Mouse (Mus musculus) liver, adult 2 months (tissue): Measurements from ENCODE around the gene Loxl1. TPM values are rescaled to one million over a fixed set of nuclear protein-coding genes. Genes with fewer than 3 reads are reported as not detected.
A peak's percentile ranks its signal among the peaks of the same experiment; 100 is the strongest.

Source experiments
- DNase-seq: peaks from one replicate; pipeline ENCODE4 v3.0.0-alpha.2; 2011; ENCODE audit warnings: low read depth, low spot score; ENCODE audit errors: extremely low read depth
- H3K27ac ChIP-seq: fragments of 200-500 bp; replicated peaks from 2 replicates; pipeline ENCODE4 v1.5.1; 2012; ENCODE audit warnings: low read depth, mild to moderate bottlenecking, control low read depth, inconsistent platforms, low read length; ENCODE audit not compliant: insufficient read depth
- H3K27me3 ChIP-seq: fragments of 200-500 bp; 2 replicates; pipeline ENCODE4 v1.6.1; 2012; ENCODE audit warnings: mild to moderate bottlenecking, moderate library complexity, low read length, inconsistent platforms; ENCODE audit not compliant: control insufficient read depth, insufficient read depth
- H3K36me3 ChIP-seq: fragments of 200-500 bp; 2 replicates; pipeline ENCODE4 v1.6.1; 2012; ENCODE audit warnings: low read length, inconsistent platforms; ENCODE audit not compliant: control insufficient read depth, insufficient read depth
- H3K4me1 ChIP-seq: fragments of 200-500 bp; 2 replicates; pipeline ENCODE4 v1.6.1; 2011; ENCODE audit warnings: low read length; ENCODE audit not compliant: control insufficient read depth, insufficient read depth
- H3K4me3 ChIP-seq: fragments of 200-500 bp; 2 replicates; pipeline ENCODE4 v1.5.1; 2011; ENCODE audit warnings: low read depth, mild to moderate bottlenecking, control low read depth, low read length, moderate library complexity; ENCODE audit not compliant: insufficient read depth
- H3K79me2 ChIP-seq: fragments of 200-500 bp; 2 replicates; pipeline ENCODE4 v1.6.1; 2012; ENCODE audit warnings: inconsistent platforms, mild to moderate bottlenecking, low read length, moderate library complexity; ENCODE audit not compliant: control insufficient read depth, insufficient read depth
- H3K9ac ChIP-seq: fragments of 200-500 bp; 2 replicates; pipeline ENCODE4 v1.6.1; 2012; ENCODE audit warnings: low read depth, mild to moderate bottlenecking, control low read depth, inconsistent platforms, low read length
- CTCF ChIP-seq: fragments of 200-500 bp; IDR thresholded peaks from 2 replicates; pipeline ENCODE4 v1.5.1; 2011; ENCODE audit warnings: low read depth, low read length, control low read depth
- POLR2A ChIP-seq: fragments of 200-500 bp; IDR thresholded peaks from 2 replicates; pipeline ENCODE4 v1.6.1; 2011; ENCODE audit warnings: low read length, control low read depth; ENCODE audit not compliant: insufficient read depth; ENCODE audit errors: extremely low read depth
- WGBS: fragments of 180-500 bp; shearing (Covaris S2); methylation state at CpG from one replicate; pipeline ENCODE4 v1.1.7; 2018; 5-methylcytosine and 5-hydroxymethylcytosine counted together
- polyA plus RNA-seq: library from polyadenylated mRNA; depleted of rRNA; stranded (reverse); fragments of >200 nt; gene quantifications from 2 replicates; pipeline ENCODE4 v1.2.3, GENCODE M21; 2012
- total RNA-seq: library from RNA; depleted of rRNA; stranded (reverse); fragments of >200 nt; gene quantifications from 2 replicates; pipeline ENCODE4 v1.2.3, GENCODE M21; 2014

The Loxl1 gene
- total and polyA plus RNA-seq, 2 experiments, result 0.74 to 2.2 TPM

- DNase-seq, result peak; percentile 78
- Histone ChIP-seq H3K27me3 (no peaks in the 10 kb centered on the region), H3K79me2 (peaks cover 7% of the 10 kb centered on the region; the same call in 1 of the 2 replicates), H3K4me1 (peaks cover 6% of the 10 kb centered on the region; the same call in 1 of the 2 replicates), H3K36me3 (peaks cover 9% of the 10 kb centered on the region; the same call in 1 of the 2 replicates), H3K27ac (peak within 1 kb of the TSS; percentile 95), H3K9ac (peak within 1 kb of the TSS; percentile 92), H3K4me3 (peak within 1 kb of the TSS; percentile 93)
- TF ChIP-seq CTCF (no peak), POLR2A (peak; percentile 38; the same call in 1 of the 2 replicates)
- under 1% methylated on average over 16 of the region's 16 CpGs for WGBS
These were observed 63.3 kb downstream of the Loxl1 start, which contains the start of gene Pml for GRCm38 (mm10) chr9:58249592-58250192. Gene Pml, minus strand, starts transcription at chr9:58249786.

- Histone ChIP-seq H3K9ac (peak overlapping the region; percentile 92), H3K4me3 (peak overlapping the region; percentile 93), H3K4me1 (peaks cover 11% of the 10 kb centered on the region), H3K79me2 (peaks cover 7% of the 10 kb centered on the region; the same call in 1 of the 2 replicates), H3K27ac (peak overlapping the region; percentile 95), H3K27me3 (no peaks in the 10 kb centered on the region), H3K36me3 (peaks cover 10% of the 10 kb centered on the region; the same call in 1 of the 2 replicates)
- WGBS, result 2% methylated on average over 7 of the region's 7 CpGs
- TF ChIP-seq POLR2A (no peak), CTCF (no peak)
- DNase-seq, result peak; percentile 80
These were observed 64.1 kb downstream of the Loxl1 start for GRCm38 (mm10) chr9:58248746-58249413.

GRCm38 (mm10) chr9:58247064-58247759 lies 65.8 kb downstream of the Loxl1 start:
- peak; percentile 26 for DNase-seq
- Histone ChIP-seq H3K4me1 (peaks cover 16% of the 10 kb centered on the region), H3K36me3 (peaks cover 12% of the 10 kb centered on the region; the same call in 1 of the 2 replicates), H3K9ac (peak overlapping the region; percentile 23), H3K4me3 (peak overlapping the region; percentile 38), H3K27ac (peak overlapping the region; percentile 24; the same call in 1 of the 2 replicates), H3K27me3 (no peaks in the 10 kb centered on the region), H3K79me2 (peaks cover 7% of the 10 kb centered on the region; the same call in 1 of the 2 replicates)
- no peak for TF ChIP-seq POLR2A
- TF ChIP-seq CTCF, result peak; percentile 72
- 52% methylated on average over 25 of the region's 25 CpGs for WGBS

GRCm38 (mm10) chr9:58246083-58246591 lies 66.8 kb downstream of the Loxl1 start:
- no peak overlapping the region for H3K27ac ChIP-seq
- H3K4me3 ChIP-seq, result no peak overlapping the region
- H3K36me3 ChIP-seq, result peaks cover 12% of the 10 kb centered on the region; the same call in 1 of the 2 replicates

GRCm38 (mm10) chr9:58243696-58244095 lies 69.3 kb downstream of the Loxl1 start:
- peak; percentile 16 for DNase-seq
- Histone ChIP-seq H3K4me3 (no peak overlapping the region), H3K9ac (no peak overlapping the region), H3K27me3 (no peaks in the 10 kb centered on the region), H3K79me2 (peaks cover 15% of the 10 kb centered on the region; the same call in 1 of the 2 replicates), H3K27ac (0 out of 2 replicates have a peak overlapping the region, but pooled peaks have one; percentile 8), H3K4me1 (peaks cover 19% of the 10 kb centered on the region), H3K36me3 (peaks cover 12% of the 10 kb centered on the region; the same call in 1 of the 2 replicates)
- no peak for TF ChIP-seq CTCF
- TF ChIP-seq POLR2A, result no peak
- 46% methylated on average over 6 of the region's 6 CpGs for WGBS

More at GRCm38 (mm10) chr9:58246083-58246591, 66.8 kb downstream of the Loxl1 start:
- whole genome bisulfite sequencing, result 72% methylated on average over 4 of the region's 4 CpGs
- Histone ChIP-seq H3K27me3 (no peaks in the 10 kb centered on the region), H3K4me1 (peaks cover 23% of the 10 kb centered on the region), H3K9ac (no peak overlapping the region), H3K79me2 (peaks cover 7% of the 10 kb centered on the region; the same call in 1 of the 2 replicates)
- DNase-seq, result peak; percentile 14
- no peak for TF ChIP-seq CTCF
- no peak for TF ChIP-seq POLR2A
